Mouse (Mus musculus) stomach, embryonic 15.5 days (tissue): ENCODE data around the gene Cpt2. TPM values are rescaled to one million over a fixed set of nuclear protein-coding genes. Genes with fewer than 3 reads are reported as not detected.

Experiments used
- ATAC-seq: fragments of 200-750 bp; cut with Nextera tagmentation; 2 replicates; pipeline ENCODE4 v1.8.0; 2017; ENCODE audit warnings: low read depth, moderate number of reproducible peaks, moderate TSS enrichment; ENCODE audit not compliant: insufficient read depth, low FRiP score
- H3K27ac ChIP-seq: fragments of 300-500 bp; sonication (generic); 2 replicates; pipeline ENCODE4 v1.5.1; 2015; ENCODE audit warnings: mild to moderate bottlenecking, inconsistent platforms
- H3K27me3 ChIP-seq: fragments of 300-500 bp; sonication (generic); replicated peaks from 2 replicates; pipeline ENCODE4 v1.6.1; 2015; ENCODE audit warnings: inconsistent platforms
- H3K36me3 ChIP-seq: fragments of 300-500 bp; sonication (generic); 2 replicates; pipeline ENCODE4 v1.6.1; 2015; ENCODE audit warnings: inconsistent platforms
- H3K4me1 ChIP-seq: fragments of 300-500 bp; sonication (generic); 2 replicates; pipeline ENCODE4 v1.6.1; 2015; ENCODE audit warnings: inconsistent platforms
- H3K4me2 ChIP-seq: fragments of 300-500 bp; sonication (generic); 2 replicates; pipeline ENCODE4 v1.6.1; 2015; ENCODE audit warnings: mild to moderate bottlenecking, inconsistent platforms
- H3K4me3 ChIP-seq: fragments of 300-500 bp; sonication (generic); replicated peaks from 2 replicates; pipeline ENCODE4 v1.5.1; 2015; ENCODE audit warnings: inconsistent platforms
- H3K9ac ChIP-seq: fragments of 300-500 bp; sonication (generic); 2 replicates; pipeline ENCODE4 v1.6.1; 2015; ENCODE audit warnings: inconsistent platforms
- H3K9me3 ChIP-seq: fragments of 300-500 bp; sonication (generic); 2 replicates; pipeline ENCODE4 v1.6.1; 2016; ENCODE audit warnings: inconsistent platforms
- WGBS: fragments of 180-500 bp; shearing (Covaris S2); methylation state at CpG from one replicate; pipeline ENCODE4 v1.1.7; 2015; 5-methylcytosine and 5-hydroxymethylcytosine counted together
- polyA plus RNA-seq: library from polyadenylated mRNA; unstranded; fragments of >200 nt; fragmentation: Nextera tagmentation; extraction: Ambion mirVana; gene quantifications from 2 replicates; pipeline ENCODE4 v1.2.1, GENCODE M21; 2015

The Cpt2 gene
- polyA plus RNA-seq, 1 experiment from 2014 or later, result 58.7 TPM

- no peak for ATAC-seq
- Histone ChIP-seq H3K27ac (no peak overlapping the region), H3K9me3 (no peaks in the 10 kb centered on the region), H3K27me3 (no peaks in the 10 kb centered on the region), H3K36me3 (no peaks in the 10 kb centered on the region), H3K4me2 (no peak overlapping the region), H3K4me3 (no peak overlapping the region), H3K4me1 (no peaks in the 10 kb centered on the region), H3K9ac (no peak overlapping the region)
- WGBS, result 88% methylated on average over 4 of the region's 4 CpGs
Observed at GRCm38 (mm10) chr4:107864866-107865265, 58.5 kb downstream of the Cpt2 start.

DNA sequence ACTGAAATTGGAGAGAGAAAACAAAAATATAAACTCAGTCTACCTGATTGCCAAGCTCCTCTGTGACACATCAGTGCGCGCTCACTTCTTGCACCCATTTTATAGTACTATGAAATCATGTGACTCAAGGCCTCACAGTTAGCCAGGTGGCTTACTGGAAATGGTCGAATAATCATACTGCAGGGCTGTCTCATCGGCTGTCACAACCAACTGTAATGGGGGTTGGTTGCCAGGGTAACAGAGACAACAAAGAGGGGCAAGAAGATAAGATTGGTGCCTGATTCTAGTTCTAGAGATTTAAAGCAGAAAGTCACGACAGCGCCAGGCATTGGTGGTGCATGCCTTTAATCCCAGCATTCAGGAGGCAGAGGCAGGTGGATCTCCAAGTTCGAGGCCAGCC, 64.4 kb downstream of the Cpt2 start:
- whole genome bisulfite sequencing, result 82% methylated on average over 7 of the region's 7 CpGs
- Histone ChIP-seq H3K4me1 (no peaks in the 10 kb centered on the region), H3K4me2 (no peak overlapping the region), H3K27ac (no peak overlapping the region), H3K9ac (no peak overlapping the region), H3K9me3 (no peaks in the 10 kb centered on the region), H3K36me3 (no peaks in the 10 kb centered on the region), H3K4me3 (no peak overlapping the region), H3K27me3 (no peaks in the 10 kb centered on the region)
- no peak for ATAC-seq

DNA sequence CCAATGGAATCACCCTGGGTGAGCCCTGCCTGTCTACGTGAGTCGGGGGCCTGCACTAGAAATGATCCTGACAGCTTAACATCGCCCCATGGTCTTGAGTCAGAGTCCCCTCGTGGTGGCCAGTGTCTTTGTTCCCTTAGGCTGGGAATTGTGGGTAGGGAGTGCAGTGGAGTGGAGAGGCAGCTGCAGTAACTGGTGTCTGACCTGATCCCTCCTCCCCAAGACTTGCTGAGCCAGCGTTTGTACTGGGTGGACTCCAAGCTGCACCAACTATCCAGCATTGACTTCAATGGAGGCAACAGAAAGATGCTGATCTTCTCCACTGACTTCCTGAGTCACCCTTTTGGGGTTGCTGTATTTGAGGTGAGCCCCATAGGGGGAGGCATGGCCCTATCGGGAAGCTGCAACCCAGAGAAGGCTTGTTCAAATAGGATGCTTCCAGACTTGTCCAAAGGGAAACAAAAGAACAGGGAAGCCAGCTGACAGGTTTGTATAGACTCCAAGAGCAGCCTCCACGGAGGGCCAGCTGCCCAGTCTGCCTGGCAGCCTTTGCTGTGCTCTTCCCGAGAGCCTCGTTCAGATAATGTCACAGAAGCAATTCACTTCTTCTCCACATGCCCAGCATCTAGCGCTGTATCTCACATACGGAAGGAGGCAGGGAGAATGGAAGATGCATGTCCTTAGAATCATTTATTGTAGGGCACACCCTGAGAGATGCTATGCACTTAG, 66.3 kb downstream of the Cpt2 start:
- 77% methylated on average over 11 of the region's 11 CpGs for WGBS
- Histone ChIP-seq H3K4me2 (no peak overlapping the region), H3K9ac (no peak overlapping the region), H3K27me3 (no peaks in the 10 kb centered on the region), H3K4me1 (no peaks in the 10 kb centered on the region), H3K36me3 (no peaks in the 10 kb centered on the region), H3K4me3 (no peak overlapping the region), H3K27ac (no peak overlapping the region), H3K9me3 (no peaks in the 10 kb centered on the region)
- no peak for ATAC-seq

Other genes with a start within 250 kb of the Cpt2 start
- gene Dmrtb1, start 239.4 kb downstream of the Cpt2 start, polyA plus RNA-seq, result 0.10 TPM in 1 of 2 replicates, not detected in the other
- 3.1 and 3.6 TPM in 2 replicates for gene Lrp8, start 121.3 kb downstream of the Cpt2 start, polyA plus RNA-seq
- gene Magoh, start 43.9 kb downstream of the Cpt2 start, polyA plus RNA-seq, result 181 and 193 TPM in 2 replicates
- 115 and 118 TPM in 2 replicates for gene 0610037L13Rik, start 33.8 kb downstream of the Cpt2 start, polyA plus RNA-seq
- 0.08 and 0.21 TPM in 2 replicates for gene Slc1a7, start 44.7 kb upstream of the Cpt2 start, polyA plus RNA-seq
- 0.90 and 1.1 TPM in 2 replicates for gene Podn, start 172.8 kb upstream of the Cpt2 start, polyA plus RNA-seq
- 232 and 240 TPM in 2 replicates for gene Scp2, start 221.4 kb upstream of the Cpt2 start, polyA plus RNA-seq
- gene Echdc2, start 241.8 kb upstream of the Cpt2 start, polyA plus RNA-seq, result 36.2 and 41.2 TPM in 2 replicates